Mouse (Mus musculus) myocyte (in vitro differentiated cells): ENCODE data around the gene Gnaq.

ENCODE experiments used
- CEBPB ChIP-seq: IDR thresholded peaks from 2 replicates; pipeline ENCODE4 v1.6.1; 2011; ENCODE audit warnings: mild to moderate bottlenecking, moderate library complexity; ENCODE audit not compliant: poor library complexity, insufficient read depth, severe bottlenecking
- E2F4 ChIP-seq: IDR thresholded peaks from one replicate; pipeline ENCODE4 v1.6.1; 2011; ENCODE audit warnings: mild to moderate bottlenecking, control low read depth, moderate library complexity; ENCODE audit not compliant: insufficient read depth
- MAX ChIP-seq: IDR thresholded peaks from one replicate; pipeline ENCODE4 v1.6.1; 2011; ENCODE audit warnings: low read depth, mild to moderate bottlenecking, control low read depth
- MYOD1 ChIP-seq, 3 experiments: IDR thresholded peaks; one replicate each; pipeline ENCODE4 v1.6.1; 2011; ENCODE audit warnings: control low read depth in 2 of 3, low read depth in 2 of 3, mild to moderate bottlenecking in 2 of 3, moderate library complexity in 1 of 3; ENCODE audit not compliant: insufficient read length in 2 of 3, control insufficient read depth in 1 of 3
- MYOG ChIP-seq, 3 experiments: IDR thresholded peaks; one replicate each; pipeline ENCODE4 v1.6.1; 2011; ENCODE audit warnings: control low read depth in 2 of 3, low read depth in 2 of 3, mild to moderate bottlenecking in 2 of 3; ENCODE audit not compliant: insufficient read length in 2 of 3, control insufficient read depth in 1 of 3, insufficient read depth in 1 of 3
- POLR2A ChIP-seq: IDR thresholded peaks from one replicate; pipeline ENCODE4 v1.6.1; 2011; ENCODE audit warnings: low read depth, mild to moderate bottlenecking, control low read depth, moderate library complexity; ENCODE audit not compliant: insufficient read length
- POLR2AphosphoS2 ChIP-seq: IDR thresholded peaks from one replicate; pipeline ENCODE4 v1.6.1; 2011; ENCODE audit warnings: low read depth, control low read depth; ENCODE audit not compliant: insufficient read length
- REST ChIP-seq: IDR thresholded peaks from one replicate; pipeline ENCODE4 v1.6.1; 2011; ENCODE audit warnings: mild to moderate bottlenecking, control low read depth, moderate library complexity; ENCODE audit not compliant: insufficient read depth, insufficient read length
- SRF ChIP-seq: IDR thresholded peaks from one replicate; pipeline ENCODE4 v1.6.1; 2011; ENCODE audit warnings: low read depth; ENCODE audit not compliant: control insufficient read depth, insufficient read length
- TCF12 ChIP-seq: IDR thresholded peaks from one replicate; pipeline ENCODE4 v1.6.1; 2011; ENCODE audit warnings: mild to moderate bottlenecking, control low read depth; ENCODE audit not compliant: poor library complexity, insufficient read depth, severe bottlenecking
- TCF3 ChIP-seq: IDR thresholded peaks from one replicate; pipeline ENCODE4 v1.6.1; 2011; ENCODE audit warnings: low read depth, control low read depth; ENCODE audit not compliant: insufficient read length
- USF1 ChIP-seq: IDR thresholded peaks from one replicate; pipeline ENCODE4 v1.6.1; 2011; ENCODE audit warnings: low read depth, mild to moderate bottlenecking, control low read depth, moderate library complexity

- TF ChIP-seq POLR2A (no peak), E2F4 (no peak), CEBPB (no peak), TCF12 (no peak), MYOD1 (IDR thresholded peaks at IDR 0.05; ENCODE audit: control insufficient read depth in 1 of 3, insufficient read length in 2 of 3, low read depth in 2 of 3) (no peak), USF1 (no peak), POLR2AphosphoS2 (no peak), REST (no peak), MAX (no peak), MYOG (IDR thresholded peaks at IDR 0.05; ENCODE audit: control insufficient read depth in 1 of 3, insufficient read depth in 1 of 3, insufficient read length in 2 of 3, low read depth in 2 of 3) (no peak), SRF (no peak), TCF3 (no peak)
These were observed 198.4 kb downstream of the Gnaq start for GRCm38 (mm10) chr19:16331047-16331446.
